Comparison of ENCODE assay signal across 13 mouse cellular contexts in genomic region chr14:50802843-50803562, GRCm38 (mm10). TPM values are rescaled to one million over a fixed set of nuclear protein-coding genes. Genes with fewer than 3 reads are reported as not detected.
A peak's percentile ranks its signal among the peaks of the same experiment; 100 is the strongest.
DNase-seq lines count a peak whose midpoint lies in the region; ATAC-seq lines count a peak whose summit lies in the region.
"Had no signal": no experiment of that assay in that cellular context is flagged by ENCODE, and none has a peak within 500 bp of the region (broad histone marks: within the 10 kb centered on the region; RNA-seq: fewer than 3 reads in every experiment).

No protein-coding gene starts in this region.

- no peak overlapping the region for H3K27ac ChIP-seq in midbrain, embryonic 14.5 days (replicated peaks; ENCODE audit: low read depth, low read length)
- H3K27ac ChIP-seq in midbrain, embryonic 15.5 days, result no peak overlapping the region
- H3K27ac ChIP-seq: forebrain, embryonic 10.5 days had no signal

- no peak for ATAC-seq in midbrain, embryonic 14.5 days (ENCODE audit: low FRiP score, low TSS enrichment)
- no peak for ATAC-seq in midbrain, embryonic 15.5 days (replicated peaks)

- H3K9ac ChIP-seq in midbrain, embryonic 14.5 days (replicated peaks; ENCODE audit: low read length), result no peak overlapping the region
- no peak overlapping the region for H3K9ac ChIP-seq in midbrain, embryonic 15.5 days

- H3K4me2 ChIP-seq in midbrain, embryonic 14.5 days (ENCODE audit: low read length), result no peak overlapping the region
- H3K4me2 ChIP-seq in midbrain, embryonic 15.5 days, result no peak overlapping the region

- WGBS in midbrain, embryonic 14.5 days, result 65% methylated on average over 4 of the region's 4 CpGs
- WGBS in midbrain, embryonic 15.5 days, result 61% methylated on average over 4 of the region's 4 CpGs

- H3K4me3 ChIP-seq in midbrain, embryonic 14.5 days (replicated peaks; ENCODE audit: low read depth, low read length), result no peak overlapping the region
- no peak overlapping the region for H3K4me3 ChIP-seq in midbrain, embryonic 15.5 days
- H3K4me3 ChIP-seq: forebrain, embryonic 10.5 days had no signal

- DNase-seq in heart, postnatal 10 days, result peak; percentile 19 to 38
- no peak for DNase-seq in heart, postnatal 36 days
- DNase-seq in midbrain, embryonic 14.5 days, result peak; percentile 63
- peak; percentile 25 for DNase-seq in T-cell, adult 2 months (ENCODE audit: low spot score)
- peak; percentile 59 for DNase-seq in retina, postnatal 1 day
- no peak for DNase-seq in layer of hippocampus, postnatal 36 days
- no peak for DNase-seq in right cerebral cortex, postnatal 10 days (ENCODE audit: low spot score in 2 of 2)
- DNase-seq: adrenal gland, postnatal 25 days; left cerebral cortex, postnatal 4 days had no signal

- H3K36me3 ChIP-seq in midbrain, embryonic 14.5 days (ENCODE audit: control insufficient read depth, insufficient read depth, low read length), result no peaks in the 10 kb centered on the region
- no peaks in the 10 kb centered on the region for H3K36me3 ChIP-seq in midbrain, embryonic 15.5 days (replicated peaks)
- H3K36me3 ChIP-seq: forebrain, embryonic 10.5 days had no signal

- H3K4me1 ChIP-seq in midbrain, embryonic 14.5 days (ENCODE audit: control insufficient read depth, insufficient read depth, low read length), result no peaks in the 10 kb centered on the region
- peaks cover 5% of the 10 kb centered on the region for H3K4me1 ChIP-seq in midbrain, embryonic 15.5 days

- intact Hi-C loops in heart, postnatal 10 days (cut with DNase I), result loop anchor here (10.0 kb wide), 1 partner anchor 122 kb away; the partner anchor contains the start of genes Apex1 and Osgep
- intact Hi-C loops in heart, postnatal 36 days (cut with DNase I), result loop anchor here (10.0 kb wide), 1 partner anchor 372 kb away; no protein-coding TSS in a partner anchor

- no peaks in the 10 kb centered on the region for H3K27me3 ChIP-seq in midbrain, embryonic 14.5 days (ENCODE audit: control insufficient read depth, insufficient read depth, low read length)
- H3K27me3 ChIP-seq in midbrain, embryonic 15.5 days (replicated peaks), result no peaks in the 10 kb centered on the region

- H3K9me3 ChIP-seq in midbrain, embryonic 14.5 days (ENCODE audit: control insufficient read depth, low read length), result no peaks in the 10 kb centered on the region
- H3K9me3 ChIP-seq in midbrain, embryonic 15.5 days, result no peaks in the 10 kb centered on the region
- H3K9me3 ChIP-seq: forebrain, embryonic 10.5 days had no signal

RNA-seq across cellular contexts. Expression of gene Ccnb1ip1, which starts 4.5 kb away (rescaled TPM):
- total RNA-seq in heart, postnatal 10 days (2021), result not detected
- not detected for total RNA-seq in heart, postnatal 36 days (2021)
- polyA plus RNA-seq in midbrain, embryonic 14.5 days (2014; fragmentation: Nextera tagmentation; extraction: Ambion mirVana), result 0.15 TPM in 1 of 2 replicates, not detected in the other
- polyA plus RNA-seq in midbrain, embryonic 15.5 days (2015; fragmentation: Nextera tagmentation; extraction: Ambion mirVana), result not detected in 2 replicates
- not detected for total RNA-seq in layer of hippocampus, postnatal 36 days (2021)
- total RNA-seq: adrenal gland, postnatal 25 days had no signal
- polyA plus RNA-seq: forebrain, embryonic 10.5 days; small intestine, adult 2 months had no signal

RNA-seq across cellular contexts. Expression of gene Parp2, which starts 4.6 kb away (rescaled TPM):
- 10 to 100 TPM; 18.7 to 20.0 TPM for total RNA-seq in heart, postnatal 10 days (2021)
- 10 to 100 TPM; 14.3 to 15.7 TPM for total RNA-seq in heart, postnatal 36 days (2021)
- polyA plus RNA-seq in midbrain, embryonic 14.5 days (2014; fragmentation: Nextera tagmentation; extraction: Ambion mirVana), result 47.9 and 51.2 TPM in 2 replicates
- 42.8 and 43.7 TPM in 2 replicates for polyA plus RNA-seq in midbrain, embryonic 15.5 days (2015; fragmentation: Nextera tagmentation; extraction: Ambion mirVana)
- 10 to 100 TPM; 25.3 to 31.1 TPM for total RNA-seq in layer of hippocampus, postnatal 36 days (2021)

RNA-seq across cellular contexts. Expression of gene Ttc5, which starts 17.7 kb away (rescaled TPM):
- 10 to 100 TPM; 22.9 to 26.8 TPM for total RNA-seq in heart, postnatal 10 days (2021)
- total RNA-seq in heart, postnatal 36 days (2021), result 10 to 100 TPM; 13.8 to 15.2 TPM
- 133 and 138 TPM in 2 replicates for polyA plus RNA-seq in midbrain, embryonic 14.5 days (2014; fragmentation: Nextera tagmentation; extraction: Ambion mirVana)
- 137 and 142 TPM in 2 replicates for polyA plus RNA-seq in midbrain, embryonic 15.5 days (2015; fragmentation: Nextera tagmentation; extraction: Ambion mirVana)
- 10 to 100 TPM; 63.5 to 65.5 TPM for total RNA-seq in layer of hippocampus, postnatal 36 days (2021)

RNA-seq across cellular contexts. Expression of gene Olfr749, which starts 58.1 kb away (rescaled TPM):
- total RNA-seq in heart, postnatal 10 days (2021), result not detected
- not detected for total RNA-seq in heart, postnatal 36 days (2021)
- not detected in 2 replicates for polyA plus RNA-seq in midbrain, embryonic 14.5 days (2014; fragmentation: Nextera tagmentation; extraction: Ambion mirVana)
- not detected in 2 replicates for polyA plus RNA-seq in midbrain, embryonic 15.5 days (2015; fragmentation: Nextera tagmentation; extraction: Ambion mirVana)
- total RNA-seq in layer of hippocampus, postnatal 36 days (2021), result not detected
- total RNA-seq: adrenal gland, postnatal 25 days; heart, postnatal 25 days; left cerebral cortex, postnatal 4 days had no signal
- polyA plus RNA-seq: forebrain, embryonic 10.5 days; small intestine, adult 2 months had no signal

Comparison
In these comparisons a context has a peak if more than half of its experiments do, and no peak if none do; other contexts are left out.
1. DNase-seq: peak in heart, postnatal 10 days (2 of 2), midbrain, embryonic 14.5 days (single experiment), T-cell, adult 2 months (single experiment) and retina, postnatal 1 day (single experiment); none in heart, postnatal 36 days (0 of 2), layer of hippocampus, postnatal 36 days (0 of 2) and right cerebral cortex, postnatal 10 days (0 of 2).